ENCODE assay signal across 8 mouse cellular contexts in genomic region chr14:54893651-54894181, GRCm38 (mm10). TPM values are rescaled to one million over a fixed set of nuclear protein-coding genes. Genes with fewer than 3 reads are reported as not detected.
DNase-seq lines count a peak whose midpoint lies in the region; ATAC-seq lines count a peak whose summit lies in the region.

No protein-coding gene starts in this region.

- under 1% methylated on average over 38 of the region's 38 CpGs for WGBS in heart, embryonic 13.5 days
- 2% methylated on average over 38 of the region's 38 CpGs for WGBS in liver, embryonic 12.5 days (ENCODE audit: insufficient replicate concordance)
- under 1% methylated on average over 38 of the region's 38 CpGs for WGBS in stomach, embryonic 15.5 days

- DNase-seq in CD4-positive, CD25-positive, alpha-beta regulatory T cell, adult 2 months (ENCODE audit: low read depth, low spot score), result peak; percentile 98
- DNase-seq in fat pad, adult 2 months (ENCODE audit: extremely low read depth, low read depth, low spot score), result peak; percentile 98
- DNase-seq in kidney, postnatal 10 days, result peak; percentile 96
- DNase-seq in natural killer cell, adult 2 months (ENCODE audit: low spot score in 2 of 2), result peak; percentile 99

- peak; percentile 98 for ATAC-seq in heart, embryonic 13.5 days (ENCODE audit: extremely low read depth, insufficient number of reproducible peaks, low FRiP score, low TSS enrichment)
- peak; percentile 99 for ATAC-seq in liver, embryonic 12.5 days
- peak; percentile 99 for ATAC-seq in stomach, embryonic 15.5 days (ENCODE audit: insufficient read depth, low FRiP score, low read depth)

- H3K4me3 ChIP-seq in brown adipose tissue, adult 24 weeks (ENCODE audit: insufficient read depth, low read depth, low read length), result peak overlapping the region; percentile 64
- peak overlapping the region; percentile 94 for H3K4me3 ChIP-seq in heart, embryonic 13.5 days
- H3K4me3 ChIP-seq in liver, embryonic 12.5 days, result peak overlapping the region; percentile 92
- peak overlapping the region; percentile 90 for H3K4me3 ChIP-seq in stomach, embryonic 15.5 days (replicated peaks)

- H3K9me3 ChIP-seq in heart, embryonic 13.5 days, result no peaks in the 10 kb centered on the region
- H3K9me3 ChIP-seq in liver, embryonic 12.5 days (replicated peaks), result no peaks in the 10 kb centered on the region
- no peaks in the 10 kb centered on the region for H3K9me3 ChIP-seq in stomach, embryonic 15.5 days

- H3K4me1 ChIP-seq in brown adipose tissue, adult 24 weeks (ENCODE audit: control insufficient read depth, insufficient read depth, insufficient read length, low read length), result no peaks in the 10 kb centered on the region; the same call in 1 of the 2 replicates
- peaks cover 36% of the 10 kb centered on the region for H3K4me1 ChIP-seq in heart, embryonic 13.5 days
- H3K4me1 ChIP-seq in liver, embryonic 12.5 days, result peaks cover 31% of the 10 kb centered on the region
- peaks cover 13% of the 10 kb centered on the region; the same call in 1 of the 2 replicates for H3K4me1 ChIP-seq in stomach, embryonic 15.5 days

- H3K4me2 ChIP-seq in heart, embryonic 13.5 days, result peak overlapping the region; percentile 85
- H3K4me2 ChIP-seq in liver, embryonic 12.5 days, result peak overlapping the region; percentile 78
- H3K4me2 ChIP-seq in stomach, embryonic 15.5 days, result peak overlapping the region; percentile 52

- no peaks in the 10 kb centered on the region for H3K27me3 ChIP-seq in heart, embryonic 13.5 days (replicated peaks)
- H3K27me3 ChIP-seq in liver, embryonic 12.5 days (replicated peaks), result no peaks in the 10 kb centered on the region
- H3K27me3 ChIP-seq in stomach, embryonic 15.5 days (replicated peaks), result no peaks in the 10 kb centered on the region

- peaks cover 34% of the 10 kb centered on the region for H3K36me3 ChIP-seq in heart, embryonic 13.5 days
- H3K36me3 ChIP-seq in liver, embryonic 12.5 days, result peaks cover 34% of the 10 kb centered on the region
- peaks cover 15% of the 10 kb centered on the region for H3K36me3 ChIP-seq in stomach, embryonic 15.5 days

- H3K27ac ChIP-seq in brown adipose tissue, adult 24 weeks (replicated peaks; ENCODE audit: low read depth, low read length), result peak overlapping the region; percentile 78
- H3K27ac ChIP-seq in heart, embryonic 13.5 days (replicated peaks), result peak overlapping the region; percentile 96
- H3K27ac ChIP-seq in liver, embryonic 12.5 days, result peak overlapping the region; percentile 88
- H3K27ac ChIP-seq in stomach, embryonic 15.5 days, result peak overlapping the region; percentile 89

- H3K9ac ChIP-seq in heart, embryonic 13.5 days, result peak overlapping the region; percentile 100
- peak overlapping the region; percentile 98 for H3K9ac ChIP-seq in liver, embryonic 12.5 days
- H3K9ac ChIP-seq in stomach, embryonic 15.5 days, result peak overlapping the region; percentile 98

RNA-seq across cellular contexts. Expression of gene Pabpn1, which starts 1.4 kb away (rescaled TPM):
- 75.5 and 89.7 TPM in 2 replicates for polyA plus RNA-seq in brown adipose tissue, adult 24 weeks (2012; ENCODE audit: insufficient read depth, insufficient read length, missing spikeins)
- polyA plus RNA-seq in heart, embryonic 13.5 days (2015; fragmentation: Nextera tagmentation; extraction: Ambion mirVana), result 72.3 and 74.0 TPM in 2 replicates
- 97.0 and 97.9 TPM in 2 replicates for polyA plus RNA-seq in liver, embryonic 12.5 days (2016; fragmentation: Nextera tagmentation; extraction: Ambion mirVana)
- polyA plus RNA-seq in stomach, embryonic 15.5 days (2015; fragmentation: Nextera tagmentation; extraction: Ambion mirVana), result 111 and 113 TPM in 2 replicates

RNA-seq across cellular contexts. Expression of gene Gm20521, which starts 10.5 kb away (rescaled TPM):
- polyA plus RNA-seq in brown adipose tissue, adult 24 weeks (2012; ENCODE audit: insufficient read depth, insufficient read length, missing spikeins), result not detected in 2 replicates
- polyA plus RNA-seq in heart, embryonic 13.5 days (2015; fragmentation: Nextera tagmentation; extraction: Ambion mirVana), result not detected in 2 replicates
- polyA plus RNA-seq in liver, embryonic 12.5 days (2016; fragmentation: Nextera tagmentation; extraction: Ambion mirVana), result 0.14 TPM in 1 of 2 replicates, not detected in the other
- 0.19 and 0.53 TPM in 2 replicates for polyA plus RNA-seq in stomach, embryonic 15.5 days (2015; fragmentation: Nextera tagmentation; extraction: Ambion mirVana)

RNA-seq across cellular contexts. Expression of gene Bcl2l2, which starts 10.5 kb away (rescaled TPM):
- 26.3 and 28.2 TPM in 2 replicates for polyA plus RNA-seq in brown adipose tissue, adult 24 weeks (2012; ENCODE audit: insufficient read depth, insufficient read length, missing spikeins)
- 2.5 and 2.6 TPM in 2 replicates for polyA plus RNA-seq in heart, embryonic 13.5 days (2015; fragmentation: Nextera tagmentation; extraction: Ambion mirVana)
- 0.83 and 1.2 TPM in 2 replicates for polyA plus RNA-seq in liver, embryonic 12.5 days (2016; fragmentation: Nextera tagmentation; extraction: Ambion mirVana)
- 4.2 and 4.3 TPM in 2 replicates for polyA plus RNA-seq in stomach, embryonic 15.5 days (2015; fragmentation: Nextera tagmentation; extraction: Ambion mirVana)

RNA-seq across cellular contexts. Expression of gene Ppp1r3e, which starts 16.4 kb away (rescaled TPM):
- polyA plus RNA-seq in brown adipose tissue, adult 24 weeks (2012; ENCODE audit: insufficient read depth, insufficient read length, missing spikeins), result 15.9 and 20.3 TPM in 2 replicates
- 1.1 and 1.7 TPM in 2 replicates for polyA plus RNA-seq in heart, embryonic 13.5 days (2015; fragmentation: Nextera tagmentation; extraction: Ambion mirVana)
- 0.80 and 0.83 TPM in 2 replicates for polyA plus RNA-seq in liver, embryonic 12.5 days (2016; fragmentation: Nextera tagmentation; extraction: Ambion mirVana)
- 2.4 and 2.7 TPM in 2 replicates for polyA plus RNA-seq in stomach, embryonic 15.5 days (2015; fragmentation: Nextera tagmentation; extraction: Ambion mirVana)

RNA-seq across cellular contexts. Expression of gene Slc22a17, which starts 19.2 kb away (rescaled TPM):
- polyA plus RNA-seq in brown adipose tissue, adult 24 weeks (2012; ENCODE audit: insufficient read depth, insufficient read length, missing spikeins), result 4.9 and 6.6 TPM in 2 replicates
- polyA plus RNA-seq in heart, embryonic 13.5 days (2015; fragmentation: Nextera tagmentation; extraction: Ambion mirVana), result 33.9 and 37.4 TPM in 2 replicates
- polyA plus RNA-seq in liver, embryonic 12.5 days (2016; fragmentation: Nextera tagmentation; extraction: Ambion mirVana), result 5.9 and 6.0 TPM in 2 replicates
- polyA plus RNA-seq in stomach, embryonic 15.5 days (2015; fragmentation: Nextera tagmentation; extraction: Ambion mirVana), result 45.5 and 48.6 TPM in 2 replicates

Comparison
In these comparisons a context has a peak if more than half of its experiments do, and no peak if none do; other contexts are left out.
1. Peak in every context shown above with its lines: DNase-seq, ATAC-seq, H3K4me3 ChIP-seq and H3K27ac ChIP-seq.